Comparison of ENCODE assay signal across 21 mouse cellular contexts in the genomic region with DNA sequence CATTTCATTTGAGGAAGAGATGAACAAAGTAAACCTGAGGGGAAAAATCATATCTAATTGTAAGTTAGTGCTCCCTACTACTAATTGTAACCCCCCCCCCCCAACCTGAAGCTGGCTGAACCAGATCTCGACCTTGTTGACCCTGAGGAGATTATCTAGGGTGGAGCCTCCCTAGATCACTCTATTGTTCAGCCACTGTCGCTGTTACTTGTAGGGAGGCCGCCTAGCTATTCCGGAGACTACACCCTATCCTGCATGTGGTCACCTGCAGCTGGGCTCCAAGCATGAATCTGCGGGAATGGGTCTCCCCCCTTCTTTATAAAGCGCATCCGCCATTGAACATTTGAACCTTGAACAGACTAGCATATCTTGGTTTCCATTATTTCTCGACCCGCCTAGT.
"Had no signal": no experiment of that assay in that cellular context is flagged by ENCODE, and none has a peak within 500 bp of the region (broad histone marks: within the 10 kb centered on the region; RNA-seq: fewer than 3 reads in every experiment).

No protein-coding gene starts in this region.

- DNase-seq: lung, adult 18-20 months; lung, embryonic 14.5 days; lung, postnatal 10 days; lung, postnatal 4 days; midbrain, embryonic 14.5 days; retina, postnatal 1 day; right cerebral cortex, adult 18-20 months; right cerebral cortex, postnatal 25 days; right cerebral cortex, postnatal 4 days; spleen, adult 18-20 months; thymus, adult 2 months; thymus, postnatal 25 days; thymus, postnatal 4 days had no signal

- H3K4me1 ChIP-seq: midbrain, embryonic 10.5 days; midbrain, embryonic 12.5 days; neural tube, embryonic 13.5 days; neural tube, embryonic 15.5 days; stomach, embryonic 15.5 days had no signal

- H3K9ac ChIP-seq: lung, embryonic 14.5 days; midbrain, embryonic 12.5 days; neural tube, embryonic 13.5 days; neural tube, embryonic 15.5 days; stomach, embryonic 15.5 days had no signal

- H3K9me3 ChIP-seq: midbrain, embryonic 10.5 days; midbrain, embryonic 12.5 days; neural tube, embryonic 13.5 days; neural tube, embryonic 15.5 days; stomach, embryonic 15.5 days had no signal

- ATAC-seq: midbrain, embryonic 16.5 days had no signal

- H3K4me2 ChIP-seq: lung, embryonic 14.5 days; midbrain, embryonic 12.5 days; neural tube, embryonic 13.5 days; neural tube, embryonic 15.5 days; stomach, embryonic 15.5 days had no signal

- H3K27ac ChIP-seq: midbrain, embryonic 10.5 days; midbrain, embryonic 12.5 days; neural tube, embryonic 13.5 days; neural tube, embryonic 15.5 days; stomach, embryonic 15.5 days; stomach, postnatal 0 days had no signal

- H3K27me3 ChIP-seq: midbrain, embryonic 12.5 days; neural tube, embryonic 13.5 days; neural tube, embryonic 15.5 days; stomach, embryonic 15.5 days had no signal

- H3K36me3 ChIP-seq: midbrain, embryonic 10.5 days; midbrain, embryonic 12.5 days; neural tube, embryonic 13.5 days; neural tube, embryonic 15.5 days; stomach, embryonic 15.5 days had no signal

- H3K4me3 ChIP-seq: midbrain, embryonic 10.5 days; midbrain, embryonic 12.5 days; myocyte; neural tube, embryonic 13.5 days; neural tube, embryonic 15.5 days; stomach, embryonic 15.5 days had no signal
